Mouse (Mus musculus): ENCODE data around the gene Tbc1d8. TPM values are rescaled to one million over a fixed set of nuclear protein-coding genes. Genes with fewer than 3 reads are reported as not detected.
A peak's percentile ranks its signal among the peaks of the same experiment; 100 is the strongest.

The Tbc1d8 gene
- polyA plus RNA-seq, 1 experiment from 2014 or later: 7.8 TPM

- Histone ChIP-seq H3K9ac (replicated peaks) (no peak overlapping the region), H3K4me2 (replicated peaks) (no peak overlapping the region), H3K4me1 (no peaks in the 10 kb centered on the region; the same call in 1 of the 2 replicates), H3K9me3 (no peaks in the 10 kb centered on the region), H3K27me3 (0 out of 2 replicates have a peak, but pooled peaks cover 4% of the 10 kb centered on the region), H3K27ac (replicated peaks) (no peak overlapping the region), H3K36me3 (no peaks in the 10 kb centered on the region), H3K4me3 (no peak overlapping the region)
- WGBS: 86% methylated on average over 17 of the region's 17 CpGs
- ATAC-seq (ENCODE audit: low FRiP score, low read depth): no peak
Observed at GRCm38 (mm10) chr1:39502817-39503633, 24.5 kb upstream of the Tbc1d8 start.

GRCm38 (mm10) chr1:39499485-39499941 is 21.0 kb upstream of the Tbc1d8 start:
- WGBS: 97% methylated on average over 2 of the region's 2 CpGs
- Histone ChIP-seq H3K4me2 (replicated peaks) (no peak overlapping the region), H3K27ac (replicated peaks) (no peak overlapping the region), H3K27me3 (0 out of 2 replicates have a peak, but pooled peaks cover 4% of the 10 kb centered on the region), H3K9me3 (no peaks in the 10 kb centered on the region), H3K4me3 (no peak overlapping the region), H3K9ac (replicated peaks) (no peak overlapping the region), H3K36me3 (no peaks in the 10 kb centered on the region), H3K4me1 (no peaks in the 10 kb centered on the region)
- peak; percentile 23; the same call in 1 of the 2 replicates for ATAC-seq (ENCODE audit: low FRiP score, low read depth)

GRCm38 (mm10) chr1:39497748-39498147 is 19.2 kb upstream of the Tbc1d8 start:
- WGBS: 86% methylated on average over 11 of the region's 11 CpGs
- H3K27me3 ChIP-seq: 0 out of 2 replicates have a peak, but pooled peaks cover 4% of the 10 kb centered on the region
- H3K4me2 ChIP-seq (replicated peaks): no peak overlapping the region
- no peaks in the 10 kb centered on the region for H3K4me1 ChIP-seq
- H3K4me3 ChIP-seq: no peak overlapping the region
- ATAC-seq (ENCODE audit: low FRiP score, low read depth): no peak
- no peak overlapping the region for H3K27ac ChIP-seq (replicated peaks)
- H3K9me3 ChIP-seq: no peaks in the 10 kb centered on the region
- no peaks in the 10 kb centered on the region for H3K36me3 ChIP-seq
- H3K9ac ChIP-seq (replicated peaks): no peak overlapping the region

- 0 out of 2 replicates have a peak, but pooled peaks cover 4% of the 10 kb centered on the region for H3K27me3 ChIP-seq
- no peak overlapping the region for H3K4me2 ChIP-seq (replicated peaks)
- no peaks in the 10 kb centered on the region for H3K36me3 ChIP-seq
- no peak for ATAC-seq (ENCODE audit: low FRiP score, low read depth)
- no peaks in the 10 kb centered on the region for H3K9me3 ChIP-seq
- H3K27ac ChIP-seq (replicated peaks): no peak overlapping the region
- no peak overlapping the region for H3K9ac ChIP-seq (replicated peaks)
- no peaks in the 10 kb centered on the region for H3K4me1 ChIP-seq
- H3K4me3 ChIP-seq: no peak overlapping the region
- 92% methylated on average over 4 of the region's 4 CpGs for WGBS
Observed at GRCm38 (mm10) chr1:39496995-39497394, 18.4 kb upstream of the Tbc1d8 start.

GRCm38 (mm10) chr1:39493664-39494063 is 15.1 kb upstream of the Tbc1d8 start:
- no peak overlapping the region for H3K9ac ChIP-seq (replicated peaks)
- no peak overlapping the region for H3K4me2 ChIP-seq (replicated peaks)
- no peak overlapping the region for H3K4me3 ChIP-seq
- WGBS: 79% methylated on average over 3 of the region's 3 CpGs
- ATAC-seq (ENCODE audit: low FRiP score, low read depth): no peak
- no peaks in the 10 kb centered on the region for H3K9me3 ChIP-seq
- no peaks in the 10 kb centered on the region for H3K4me1 ChIP-seq
- H3K27ac ChIP-seq (replicated peaks): no peak overlapping the region
- H3K36me3 ChIP-seq: no peaks in the 10 kb centered on the region
- no peaks in the 10 kb centered on the region for H3K27me3 ChIP-seq

- H3K9me3 ChIP-seq: no peaks in the 10 kb centered on the region
- no peak overlapping the region for H3K9ac ChIP-seq (replicated peaks)
- H3K4me1 ChIP-seq: no peaks in the 10 kb centered on the region
- no peaks in the 10 kb centered on the region for H3K27me3 ChIP-seq
- no peak overlapping the region for H3K27ac ChIP-seq (replicated peaks)
- WGBS: 90% methylated on average over 5 of the region's 5 CpGs
- H3K4me3 ChIP-seq: no peak overlapping the region
- no peak for ATAC-seq (ENCODE audit: low FRiP score, low read depth)
- H3K4me2 ChIP-seq (replicated peaks): no peak overlapping the region
- H3K36me3 ChIP-seq: no peaks in the 10 kb centered on the region
Observed at GRCm38 (mm10) chr1:39493165-39493564, 14.6 kb upstream of the Tbc1d8 start.

GRCm38 (mm10) chr1:39487370-39487769 is 8.8 kb upstream of the Tbc1d8 start:
- no peak overlapping the region for H3K4me2 ChIP-seq (replicated peaks)
- no peak overlapping the region for H3K27ac ChIP-seq (replicated peaks)
- H3K4me1 ChIP-seq: peaks cover 6% of the 10 kb centered on the region
- no peaks in the 10 kb centered on the region for H3K9me3 ChIP-seq
- no peak overlapping the region for H3K4me3 ChIP-seq
- H3K9ac ChIP-seq (replicated peaks): no peak overlapping the region
- no peak for ATAC-seq (ENCODE audit: low FRiP score, low read depth)
- H3K36me3 ChIP-seq: no peaks in the 10 kb centered on the region
- 73% methylated on average over 3 of the region's 3 CpGs for WGBS
- no peaks in the 10 kb centered on the region; the same call in 1 of the 2 replicates for H3K27me3 ChIP-seq

GRCm38 (mm10) chr1:39482115-39482815 is 3.7 kb upstream of the Tbc1d8 start:
- 53% methylated on average over 10 of the region's 10 CpGs for WGBS
- Histone ChIP-seq H3K9ac (replicated peaks) (no peak overlapping the region), H3K36me3 (no peaks in the 10 kb centered on the region), H3K27ac (replicated peaks) (no peak overlapping the region; the same call in 1 of the 2 replicates), H3K4me2 (replicated peaks) (no peak overlapping the region), H3K4me3 (no peak overlapping the region), H3K27me3 (peaks cover 13% of the 10 kb centered on the region), H3K4me1 (peaks cover 22% of the 10 kb centered on the region), H3K9me3 (no peaks in the 10 kb centered on the region)
- no peak for ATAC-seq (ENCODE audit: low FRiP score, low read depth)

- no peak overlapping the region for H3K27ac ChIP-seq (replicated peaks)
- no peak overlapping the region for H3K9ac ChIP-seq (replicated peaks)
- H3K36me3 ChIP-seq: no peaks in the 10 kb centered on the region
- H3K4me2 ChIP-seq (replicated peaks): peak overlapping the region; percentile 96
- 55% methylated on average over 5 of the region's 5 CpGs for WGBS
- H3K27me3 ChIP-seq: peaks cover 23% of the 10 kb centered on the region
- no peaks in the 10 kb centered on the region for H3K9me3 ChIP-seq
- no peak overlapping the region for H3K4me3 ChIP-seq
- H3K4me1 ChIP-seq: peaks cover 24% of the 10 kb centered on the region
- ATAC-seq (ENCODE audit: low FRiP score, low read depth): no peak
Observed at GRCm38 (mm10) chr1:39479254-39479653, 699 bp upstream of the Tbc1d8 start.

GRCm38 (mm10) chr1:39478896-39479200 is 293 bp upstream of the Tbc1d8 start:
- peak overlapping the region; percentile 96 for H3K4me2 ChIP-seq (replicated peaks)
- H3K27ac ChIP-seq (replicated peaks): peak overlapping the region; percentile 66; the same call in 1 of the 2 replicates
- peaks cover 24% of the 10 kb centered on the region for H3K4me1 ChIP-seq
- H3K27me3 ChIP-seq: peaks cover 23% of the 10 kb centered on the region
- H3K9me3 ChIP-seq: no peaks in the 10 kb centered on the region
- H3K9ac ChIP-seq (replicated peaks): peak overlapping the region; percentile 63; the same call in 1 of the 2 replicates
- no peaks in the 10 kb centered on the region for H3K36me3 ChIP-seq
- peak overlapping the region; percentile 55 for H3K4me3 ChIP-seq
- no peak for ATAC-seq (ENCODE audit: low FRiP score, low read depth)
- WGBS: 7% methylated on average over 10 of the region's 10 CpGs

GRCm38 (mm10) chr1:39477064-39477463 is 1.5 kb downstream of the Tbc1d8 start:
- Histone ChIP-seq H3K4me2 (replicated peaks) (peak overlapping the region; percentile 96), H3K4me3 (0 out of 2 replicates have a peak overlapping the region, but pooled peaks have one; percentile 55), H3K9ac (replicated peaks) (no peak overlapping the region), H3K9me3 (no peaks in the 10 kb centered on the region), H3K27ac (replicated peaks) (no peak overlapping the region), H3K27me3 (peaks cover 23% of the 10 kb centered on the region), H3K4me1 (peaks cover 15% of the 10 kb centered on the region), H3K36me3 (no peaks in the 10 kb centered on the region)
- WGBS: 84% methylated on average over 5 of the region's 5 CpGs
- no peak for ATAC-seq (ENCODE audit: low FRiP score, low read depth)

- Histone ChIP-seq H3K27ac (replicated peaks) (no peak overlapping the region), H3K9ac (replicated peaks) (no peak overlapping the region), H3K4me1 (peaks cover 12% of the 10 kb centered on the region), H3K36me3 (no peaks in the 10 kb centered on the region), H3K4me2 (replicated peaks) (no peak overlapping the region), H3K4me3 (no peak overlapping the region), H3K9me3 (no peaks in the 10 kb centered on the region), H3K27me3 (peaks cover 23% of the 10 kb centered on the region)
- WGBS: 77% methylated on average over 1 of the region's 1 CpGs
- ATAC-seq (ENCODE audit: low FRiP score, low read depth): no peak
Observed at GRCm38 (mm10) chr1:39476341-39476740, 2.2 kb downstream of the Tbc1d8 start.

Data from midbrain, embryonic 12.5 days (tissue).